Mouse (Mus musculus) heart, embryonic 12.5 days (tissue): ENCODE results near the gene Dnajc12. TPM values are rescaled to one million over a fixed set of nuclear protein-coding genes. Genes with fewer than 3 reads are reported as not detected.
"Not testable (repeated sequence)": the region's sequence is repeated elsewhere in the genome, so short reads cannot be mapped to it uniquely, and the experiment has no call there.

Experiments used
- ATAC-seq: fragments of 200-750 bp; cut with Nextera tagmentation; 2 replicates; pipeline ENCODE4 v1.8.0; 2017; ENCODE audit warnings: moderate TSS enrichment, moderate library complexity; ENCODE audit not compliant: insufficient number of reproducible peaks, low FRiP score
- H3K27ac ChIP-seq: fragments of 300-500 bp; sonication (generic); 2 replicates; pipeline ENCODE4 v1.5.1; 2016; ENCODE audit warnings: mild to moderate bottlenecking, moderate library complexity; ENCODE audit not compliant: poor library complexity, severe bottlenecking
- H3K27me3 ChIP-seq: fragments of 300-500 bp; sonication (generic); replicated peaks from 2 replicates; pipeline ENCODE4 v1.6.1; 2016; ENCODE audit warnings: mild to moderate bottlenecking, moderate library complexity
- H3K36me3 ChIP-seq: fragments of 300-500 bp; sonication (generic); 2 replicates; pipeline ENCODE4 v1.6.1; 2016; ENCODE audit warnings: mild to moderate bottlenecking, moderate library complexity
- H3K4me1 ChIP-seq: fragments of 300-500 bp; sonication (generic); replicated peaks from 2 replicates; pipeline ENCODE4 v1.6.1; 2016; ENCODE audit warnings: mild to moderate bottlenecking
- H3K4me2 ChIP-seq: fragments of 300-500 bp; sonication (generic); 2 replicates; pipeline ENCODE4 v1.6.1; 2016; ENCODE audit warnings: mild to moderate bottlenecking, moderate library complexity
- H3K4me3 ChIP-seq: fragments of 300-500 bp; sonication (generic); 2 replicates; pipeline ENCODE4 v1.5.1; 2016; ENCODE audit warnings: mild to moderate bottlenecking
- H3K9ac ChIP-seq: fragments of 300-500 bp; sonication (generic); 2 replicates; pipeline ENCODE4 v1.6.1; 2016; ENCODE audit warnings: mild to moderate bottlenecking, moderate library complexity
- H3K9me3 ChIP-seq: fragments of 300-500 bp; sonication (generic); replicated peaks from 2 replicates; pipeline ENCODE4 v1.6.1; 2016; ENCODE audit warnings: mild to moderate bottlenecking, moderate library complexity
- WGBS: fragments of 180-500 bp; shearing (Covaris S2); methylation state at CpG from one replicate; pipeline ENCODE4 v1.1.7; 2016; 5-methylcytosine and 5-hydroxymethylcytosine counted together
- polyA plus RNA-seq: library from polyadenylated mRNA; unstranded; fragments of >200 nt; fragmentation: Nextera tagmentation; extraction: Ambion mirVana; gene quantifications from 2 replicates; pipeline ENCODE4 v1.2.1, GENCODE M21; 2016

Dnajc12 gene
- polyA plus RNA-seq, 1 experiment from 2014 or later, result 8.2 TPM

DNA sequence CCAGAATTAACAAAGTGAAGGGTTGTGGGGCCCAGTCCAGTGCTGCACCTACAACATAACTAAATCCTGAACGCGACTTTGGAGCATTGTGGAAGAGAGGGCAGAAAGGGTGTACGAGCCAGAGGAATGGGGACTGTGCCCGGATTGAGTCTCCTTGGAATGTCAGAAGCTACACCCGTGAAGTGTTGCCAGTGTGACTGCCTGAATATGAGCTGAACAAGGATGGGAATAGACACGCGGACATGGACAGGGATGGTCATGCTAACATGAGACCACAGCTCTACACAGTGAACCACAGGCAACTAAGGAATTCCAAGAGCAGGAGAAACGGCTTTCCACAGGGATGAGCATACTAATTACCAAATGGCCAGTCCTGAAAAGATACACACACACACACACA, 49.9 kb downstream of the Dnajc12 start:
- Histone ChIP-seq H3K27me3 (no peaks in the 10 kb centered on the region), H3K9ac (no peak overlapping the region), H3K9me3 (no peaks in the 10 kb centered on the region), H3K27ac (no peak overlapping the region), H3K4me2 (no peak overlapping the region), H3K36me3 (no peaks in the 10 kb centered on the region), H3K4me3 (no peak overlapping the region), H3K4me1 (no peaks in the 10 kb centered on the region)
- no peak for ATAC-seq
- 88% methylated on average over 8 of the region's 8 CpGs for WGBS

- no peak overlapping the region for H3K27ac ChIP-seq
- no peaks in the 10 kb centered on the region for H3K27me3 ChIP-seq
- H3K4me3 ChIP-seq, result no peak overlapping the region
- no peak overlapping the region for H3K4me2 ChIP-seq
- no peaks in the 10 kb centered on the region for H3K4me1 ChIP-seq
- H3K9me3 ChIP-seq, result no peaks in the 10 kb centered on the region
- WGBS, result 36% methylated on average over 2 of the region's 2 CpGs
- no peaks in the 10 kb centered on the region for H3K36me3 ChIP-seq
- ATAC-seq, result no peak
- no peak overlapping the region for H3K9ac ChIP-seq
Observed at GRCm38 (mm10) chr10:63432887-63433286, 50.6 kb downstream of the Dnajc12 start.

- H3K9ac ChIP-seq, result no peak overlapping the region
- no peaks in the 10 kb centered on the region for H3K9me3 ChIP-seq
- H3K4me2 ChIP-seq, result no peak overlapping the region
- no peak overlapping the region for H3K4me3 ChIP-seq
- H3K36me3 ChIP-seq, result no peaks in the 10 kb centered on the region
- H3K27me3 ChIP-seq, result no peaks in the 10 kb centered on the region
- 0 out of 2 replicates have a peak, but pooled peaks cover 4% of the 10 kb centered on the region for H3K4me1 ChIP-seq
- ATAC-seq, result no peak
- no peak overlapping the region for H3K27ac ChIP-seq
Observed at GRCm38 (mm10) chr10:63438736-63439262, 56.6 kb downstream of the Dnajc12 start.

- H3K9ac ChIP-seq, result no peak overlapping the region
- H3K36me3 ChIP-seq, result no peaks in the 10 kb centered on the region
- no peaks in the 10 kb centered on the region for H3K27me3 ChIP-seq
- H3K4me3 ChIP-seq, result no peak overlapping the region
- WGBS, result 57% methylated on average over 7 of the region's 7 CpGs
- no peak overlapping the region for H3K27ac ChIP-seq
- 0 out of 2 replicates have a peak, but pooled peaks cover 4% of the 10 kb centered on the region for H3K4me1 ChIP-seq
- H3K4me2 ChIP-seq, result no peak overlapping the region
- H3K9me3 ChIP-seq, result no peaks in the 10 kb centered on the region; the same call in 1 of the 2 replicates
- ATAC-seq, result no peak
Observed at GRCm38 (mm10) chr10:63439694-63440228, 57.5 kb downstream of the Dnajc12 start.

GRCm38 (mm10) chr10:63444602-63445387, 62.6 kb downstream of the Dnajc12 start:
- 70% methylated on average over 13 of the region's 13 CpGs for WGBS
- H3K4me3 ChIP-seq, ATAC-seq: not testable (repeated sequence)

GRCm38 (mm10) chr10:63453926-63454325, 71.7 kb downstream of the Dnajc12 start:
- 70% methylated on average over 4 of the region's 4 CpGs for WGBS
- no peaks in the 10 kb centered on the region for H3K9me3 ChIP-seq
- H3K4me3 ChIP-seq, result no peak overlapping the region
- H3K4me2 ChIP-seq, result no peak overlapping the region
- no peaks in the 10 kb centered on the region for H3K27me3 ChIP-seq
- no peak overlapping the region for H3K9ac ChIP-seq
- H3K27ac ChIP-seq, result no peak overlapping the region
- no peak for ATAC-seq
- H3K36me3 ChIP-seq, result no peaks in the 10 kb centered on the region
- peaks cover 18% of the 10 kb centered on the region for H3K4me1 ChIP-seq

More at GRCm38 (mm10) chr10:63444602-63445387, 62.6 kb downstream of the Dnajc12 start:
- not testable (repeated sequence) for H3K27ac ChIP-seq, H3K4me1 ChIP-seq, H3K36me3 ChIP-seq, H3K9me3 ChIP-seq, H3K9ac ChIP-seq, H3K4me2 ChIP-seq, H3K27me3 ChIP-seq

DNA sequence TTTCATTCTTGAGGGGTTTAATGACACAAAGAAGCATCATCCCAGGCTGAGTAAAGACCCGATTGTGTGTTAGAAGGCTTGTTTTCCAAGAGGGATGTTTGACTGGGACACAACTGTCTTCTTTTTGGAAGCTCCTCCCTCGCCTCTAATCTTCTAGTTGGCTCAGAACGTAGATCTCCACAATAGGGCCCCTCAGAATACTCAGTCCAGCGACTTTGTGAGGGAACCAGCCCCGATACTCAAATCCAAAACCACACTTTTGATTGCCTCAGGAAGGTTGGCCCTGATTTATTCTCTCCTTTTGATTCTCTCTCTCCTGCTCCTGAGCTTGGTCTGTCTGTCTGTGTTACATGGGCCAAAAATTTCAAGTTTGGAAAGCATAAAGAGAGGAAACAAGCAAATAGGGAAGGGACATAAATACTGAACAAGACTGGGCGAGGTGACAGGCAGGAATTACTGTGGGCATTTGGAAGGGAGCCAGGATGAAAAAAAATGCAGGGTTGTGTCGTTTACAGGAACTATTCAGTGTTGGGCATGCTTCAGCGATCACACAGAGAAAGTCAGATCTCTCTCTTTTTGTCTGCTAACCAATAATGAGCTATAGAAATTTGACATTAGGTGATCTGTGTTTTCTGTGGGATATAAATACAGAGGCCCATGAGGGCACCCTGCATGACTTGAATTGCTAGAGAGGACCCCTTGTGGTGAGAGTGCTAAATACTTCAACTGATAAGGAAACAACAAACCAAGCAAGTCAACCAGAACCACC, 73.1 kb downstream of the Dnajc12 start:
- H3K9ac ChIP-seq, result no peak overlapping the region
- H3K27me3 ChIP-seq, result no peaks in the 10 kb centered on the region
- H3K27ac ChIP-seq, result 0 out of 2 replicates have a peak overlapping the region, but pooled peaks have one; percentile 40
- H3K4me1 ChIP-seq, result peaks cover 27% of the 10 kb centered on the region
- no peaks in the 10 kb centered on the region for H3K9me3 ChIP-seq
- 49% methylated on average over 8 of the region's 8 CpGs for WGBS
- H3K4me2 ChIP-seq, result no peak overlapping the region
- H3K36me3 ChIP-seq, result no peaks in the 10 kb centered on the region
- no peak overlapping the region for H3K4me3 ChIP-seq
- no peak for ATAC-seq

DNA sequence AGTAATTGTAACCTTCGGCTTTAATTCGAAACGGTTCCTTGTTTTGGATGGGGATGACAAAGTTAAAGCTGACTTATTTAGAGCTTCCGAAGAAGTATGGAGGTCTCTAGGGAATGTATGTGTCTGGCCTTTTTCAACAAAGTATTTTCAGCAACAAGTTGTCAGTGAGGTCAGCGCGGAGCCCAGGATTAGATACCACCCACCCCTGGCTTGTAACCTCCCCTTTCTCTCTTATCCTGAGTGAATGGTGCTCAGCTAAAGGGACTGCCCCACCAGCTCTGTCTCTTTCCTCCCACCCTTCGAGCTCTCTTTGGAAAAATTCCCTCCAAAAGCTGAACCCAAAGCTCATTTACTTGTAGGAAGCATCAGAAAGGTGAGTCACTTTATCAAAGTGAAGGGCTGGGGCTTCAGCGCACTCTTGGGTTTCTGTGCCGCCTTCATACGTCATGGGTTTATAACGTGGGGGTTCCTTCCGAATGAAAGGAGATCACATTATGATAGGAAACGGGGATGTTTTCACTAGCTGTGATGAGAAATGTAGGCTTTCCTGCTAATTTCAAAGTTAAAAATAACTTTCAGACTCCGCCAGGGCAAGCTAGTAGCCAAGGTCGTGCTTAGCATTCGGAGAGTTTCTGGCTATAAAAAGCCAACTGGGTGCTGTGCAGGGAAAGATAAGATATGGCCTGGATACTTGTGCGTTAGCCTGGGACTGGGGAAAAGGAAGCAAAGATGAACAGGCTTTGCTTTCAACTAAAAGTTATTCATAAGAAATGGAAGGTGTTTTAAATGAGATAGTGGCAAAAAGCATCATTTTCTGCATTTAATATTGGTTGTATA, 75.3 kb downstream of the Dnajc12 start:
- no peaks in the 10 kb centered on the region for H3K27me3 ChIP-seq
- H3K36me3 ChIP-seq, result no peaks in the 10 kb centered on the region
- ATAC-seq, result peak; percentile 86
- peak overlapping the region; percentile 52 for H3K4me3 ChIP-seq
- H3K4me2 ChIP-seq, result peak overlapping the region; percentile 71
- H3K9me3 ChIP-seq, result no peaks in the 10 kb centered on the region
- H3K27ac ChIP-seq, result peak overlapping the region; percentile 97
- peak overlapping the region; percentile 77 for H3K9ac ChIP-seq
- 9% methylated on average over 17 of the region's 17 CpGs for WGBS
- peaks cover 34% of the 10 kb centered on the region for H3K4me1 ChIP-seq
